Mouse (Mus musculus) spleen, postnatal 10 days (tissue): ENCODE data around the gene Gm37240.

ENCODE experiments used
- DNase-seq, 2 experiments: peaks; one replicate each; pipeline ENCODE4 v3.0.0; 2021 to 2022; ENCODE audit warnings: low spot score in 2 of 2

Gm37240 gene

DNA sequence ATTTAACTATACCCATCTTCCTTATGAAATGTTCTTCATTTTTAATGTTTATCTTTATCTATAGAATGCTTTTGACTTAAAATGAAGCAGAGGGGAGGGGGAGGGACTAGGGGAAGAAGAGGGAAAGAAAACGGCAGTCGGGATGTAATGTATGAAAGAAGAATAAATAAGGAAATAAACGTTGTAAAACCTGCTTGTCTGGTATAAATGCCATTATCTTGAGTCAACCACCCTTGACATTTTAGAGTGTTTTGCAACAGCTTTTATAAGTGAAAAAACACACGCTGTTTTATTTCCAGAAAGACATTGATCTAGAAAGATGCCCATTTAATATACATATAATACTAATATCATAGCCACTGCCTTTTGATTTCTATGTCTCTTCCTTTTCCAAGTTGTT, 469.7 kb downstream of the Gm37240 start:
- DNase-seq: no peak

DNA sequence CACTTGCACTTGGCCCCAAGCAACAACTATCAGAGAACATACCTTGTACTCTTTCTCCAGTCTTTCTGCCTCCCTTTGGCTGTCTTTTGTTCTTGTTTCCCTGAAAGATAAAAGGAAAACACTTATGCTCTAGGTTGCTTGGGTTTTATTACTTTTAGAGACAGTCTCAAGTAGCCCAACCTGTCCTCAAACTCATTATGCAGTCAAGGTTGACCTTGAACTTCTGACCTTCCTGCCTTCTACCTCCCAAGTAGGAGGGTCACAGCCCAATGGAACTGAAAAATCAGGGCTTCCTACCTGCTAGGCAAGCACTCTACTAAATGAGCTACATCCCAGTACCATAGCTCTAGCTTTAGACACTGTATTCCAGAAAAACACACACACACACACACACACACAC, 488.5 kb downstream of the Gm37240 start:
- DNase-seq: no peak

DNA sequence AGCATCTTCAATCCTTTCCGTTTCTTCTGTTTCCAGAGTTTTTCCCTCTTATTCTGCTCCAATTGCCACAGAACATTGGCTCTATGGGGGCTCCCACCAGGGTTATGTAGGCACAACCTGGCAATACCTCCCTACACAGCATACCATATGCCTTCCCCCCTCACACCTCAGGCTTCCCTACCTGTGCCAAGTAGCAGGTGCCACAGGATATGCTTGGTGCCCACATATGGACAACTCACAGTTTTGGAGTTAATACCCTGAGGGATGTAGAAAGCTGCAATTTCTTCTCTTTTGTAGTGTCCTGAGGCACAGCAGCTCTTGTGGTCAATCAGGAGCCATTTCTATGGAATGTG, 488.9 kb downstream of the Gm37240 start:
- no peak for DNase-seq

DNA sequence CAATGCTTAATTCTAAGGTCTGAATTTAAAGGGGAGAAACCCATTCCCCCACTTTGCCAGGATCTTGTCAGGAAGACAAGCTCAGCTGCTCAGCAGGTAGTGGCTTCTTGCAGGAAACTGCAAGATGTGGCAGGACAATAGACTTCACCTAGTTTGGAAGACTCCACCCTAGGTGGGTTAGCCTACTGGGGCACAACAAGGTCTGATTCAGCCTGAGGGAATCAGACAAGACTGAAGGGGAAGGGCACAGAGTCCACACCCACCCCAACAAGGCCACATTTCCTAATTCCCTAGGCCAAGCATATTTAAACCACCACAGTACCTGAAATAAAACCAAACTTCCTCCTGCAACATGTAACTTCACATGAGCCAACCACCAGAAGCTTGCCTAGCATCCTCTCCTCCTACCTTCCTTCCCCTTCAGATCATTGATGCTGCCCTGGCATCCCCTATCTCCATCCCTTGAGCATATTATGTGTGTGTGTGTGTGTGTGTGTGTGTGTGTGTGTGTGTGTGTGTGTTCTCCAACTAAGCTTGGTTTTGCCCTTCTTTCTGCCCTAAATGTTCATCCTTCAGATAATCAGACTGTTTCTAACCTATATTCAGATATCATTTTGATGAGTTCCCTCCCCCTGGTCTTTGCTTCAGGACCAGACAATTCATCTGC, 489.4 kb downstream of the Gm37240 start:
- DNase-seq: no peak

DNA sequence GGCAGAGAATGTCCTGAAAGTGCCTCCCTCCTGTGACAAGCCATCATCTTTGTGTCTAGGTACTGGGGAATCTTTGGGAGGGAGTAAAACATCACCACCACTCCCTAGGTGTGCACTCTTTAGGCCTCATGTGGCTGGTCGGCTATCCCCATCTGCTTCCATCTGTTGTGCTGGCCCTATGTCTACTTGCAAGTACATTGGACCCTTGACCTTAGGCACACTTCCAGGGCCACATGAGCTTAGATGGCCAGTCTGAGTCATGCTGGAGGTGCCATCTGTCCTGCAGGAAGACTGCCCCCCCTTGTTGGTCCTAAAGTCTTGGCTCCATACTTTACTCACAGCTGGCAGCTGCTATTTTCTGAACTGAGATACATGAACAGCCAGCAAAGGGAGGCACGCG, 493.9 kb downstream of the Gm37240 start:
- no peak for DNase-seq

DNA sequence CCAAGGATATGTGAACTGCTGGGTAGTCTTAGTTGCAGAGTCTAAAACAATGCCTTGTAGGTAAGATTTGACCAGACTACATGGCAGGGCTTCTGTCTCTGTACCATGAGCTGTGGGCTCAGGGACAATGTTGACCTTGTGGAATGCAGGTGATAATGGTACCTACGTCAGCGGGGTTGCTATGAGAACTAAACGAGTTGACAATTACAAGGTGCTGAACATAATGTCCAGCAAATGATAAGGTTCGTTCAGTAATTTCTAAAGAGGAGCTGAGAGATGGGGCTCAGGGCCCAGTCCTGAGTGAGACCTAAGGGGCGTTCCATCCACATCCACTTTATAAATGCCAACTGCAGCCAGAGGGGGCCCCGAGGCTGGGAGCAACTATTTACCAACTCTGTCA, 495.6 kb downstream of the Gm37240 start:
- DNase-seq: no peak

DNA sequence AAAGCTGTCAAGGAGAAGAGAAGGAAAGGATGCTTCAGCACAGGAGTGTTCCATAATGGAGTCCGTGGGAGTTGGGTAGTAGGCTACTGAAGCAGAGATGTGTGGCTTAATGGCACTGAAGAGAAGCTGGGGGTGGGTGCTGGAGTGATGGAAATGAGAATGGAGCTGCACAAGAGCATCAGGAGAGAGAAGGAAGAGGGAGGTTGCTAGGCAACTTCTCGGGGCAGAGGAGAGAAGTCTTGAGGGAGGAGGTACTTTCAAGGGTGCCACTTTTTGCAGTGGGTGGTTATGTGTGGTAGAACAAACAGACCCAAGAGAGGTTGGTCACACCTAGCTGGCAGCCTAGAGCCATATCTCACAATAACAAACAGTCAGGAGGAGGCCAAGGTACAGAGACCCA, 496.2 kb downstream of the Gm37240 start:
- no peak for DNase-seq

DNA sequence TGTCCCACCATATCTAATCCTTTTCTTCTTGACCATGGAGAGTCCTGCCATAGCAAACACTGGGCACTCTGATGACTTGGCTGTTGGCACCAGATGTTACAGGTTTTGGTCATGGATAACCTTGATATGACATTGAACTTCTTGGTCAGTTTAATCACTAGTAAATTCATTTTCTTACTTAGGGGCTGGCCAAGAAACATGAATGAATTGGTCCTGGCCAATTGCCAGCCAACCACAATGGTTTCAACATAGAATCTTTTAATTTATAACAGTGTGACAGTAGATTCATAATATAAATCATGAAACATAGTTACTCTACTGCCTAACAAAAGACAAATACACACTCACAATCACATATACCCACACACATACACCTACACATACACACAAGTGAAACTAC, 501.9 kb downstream of the Gm37240 start:
- no peak for DNase-seq

DNA sequence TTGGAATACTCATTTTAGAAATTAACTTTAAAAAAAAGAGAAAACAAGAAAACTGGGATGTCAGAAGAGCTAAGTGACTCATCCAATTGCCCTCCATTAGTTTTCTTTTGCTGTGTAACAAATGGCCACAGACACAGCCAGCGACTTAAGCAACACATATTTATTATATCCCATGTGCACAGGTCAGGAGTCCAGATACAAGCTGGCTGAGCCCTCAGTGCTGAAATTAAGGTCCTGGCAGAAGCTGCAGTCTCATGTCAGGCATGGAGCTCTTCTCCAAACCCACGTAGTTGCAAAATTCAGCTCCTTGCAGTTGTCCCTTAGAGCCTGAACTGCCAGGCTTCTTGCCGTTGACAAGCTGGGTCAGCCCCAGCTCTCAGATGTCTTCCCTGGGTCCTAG, 504.0 kb downstream of the Gm37240 start:
- DNase-seq: no peak

DNA sequence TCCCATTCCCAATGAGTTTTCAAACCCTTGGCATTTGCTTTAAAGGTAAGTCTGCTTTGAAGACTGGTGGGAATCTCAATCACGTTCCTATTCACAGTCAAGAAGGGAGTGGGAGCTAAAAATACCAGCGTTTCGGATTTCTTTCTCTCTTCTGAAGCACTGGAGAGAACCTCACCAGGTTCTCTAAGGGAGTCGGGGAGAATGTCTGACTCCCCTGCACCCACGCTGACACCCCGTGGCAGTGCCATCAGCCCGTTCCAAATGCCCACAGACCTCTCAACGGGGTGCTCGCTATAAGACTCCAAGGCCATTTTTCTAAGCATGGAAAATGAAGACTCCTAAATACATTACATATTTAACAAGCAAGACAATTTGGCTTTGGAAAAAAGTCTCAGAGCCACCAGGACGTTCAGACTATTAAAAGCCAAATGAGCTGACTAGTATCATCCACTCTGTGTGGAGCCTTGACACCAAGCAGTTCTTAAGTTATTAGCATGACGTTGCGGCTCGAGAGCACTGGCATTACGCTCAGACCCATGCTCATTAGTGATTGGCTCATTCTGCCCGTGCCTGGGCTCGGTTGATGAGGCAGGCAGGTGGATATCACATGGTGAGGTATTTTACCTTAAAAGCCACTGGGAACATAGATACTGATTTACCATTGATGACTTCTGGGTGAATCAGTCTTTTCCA, 508.5 kb downstream of the Gm37240 start:
- no peak for DNase-seq

DNA sequence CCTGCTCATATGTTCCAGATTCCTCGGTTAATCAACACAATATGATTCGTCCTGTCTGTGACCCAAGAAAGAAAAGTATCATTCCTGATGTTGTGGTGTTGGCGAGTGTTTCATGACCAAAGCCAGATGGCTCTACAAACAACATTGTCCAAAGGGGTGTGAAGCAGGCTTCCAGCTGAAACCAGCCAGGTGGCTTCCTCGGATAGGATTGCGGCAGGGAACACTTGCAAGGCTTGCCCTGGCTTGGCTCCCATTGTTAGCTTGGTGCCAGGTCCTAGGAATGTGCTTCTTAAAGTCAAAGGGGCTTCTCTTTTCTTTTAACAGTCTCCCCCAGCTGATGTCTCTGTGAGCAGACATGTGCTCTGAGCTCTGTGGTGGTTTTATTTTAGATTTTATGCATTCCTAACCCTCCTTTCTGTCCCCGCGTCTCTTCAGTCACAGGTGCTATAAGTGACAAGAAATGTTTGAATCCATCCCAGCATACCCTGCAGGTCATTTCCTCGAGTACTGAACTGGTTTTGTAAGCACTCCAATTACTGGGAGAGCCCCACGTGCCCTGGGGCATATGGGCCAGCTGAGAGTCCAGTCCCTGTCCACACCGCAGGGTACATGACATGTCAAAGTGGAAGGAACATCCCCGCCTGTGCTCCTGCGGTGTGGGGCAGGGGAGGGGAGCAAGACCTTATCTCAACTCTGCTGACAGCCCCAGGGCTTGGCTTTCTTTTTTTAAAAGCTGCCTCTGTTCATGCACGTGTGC, 509.2 kb downstream of the Gm37240 start:
- DNase-seq: no peak

DNA sequence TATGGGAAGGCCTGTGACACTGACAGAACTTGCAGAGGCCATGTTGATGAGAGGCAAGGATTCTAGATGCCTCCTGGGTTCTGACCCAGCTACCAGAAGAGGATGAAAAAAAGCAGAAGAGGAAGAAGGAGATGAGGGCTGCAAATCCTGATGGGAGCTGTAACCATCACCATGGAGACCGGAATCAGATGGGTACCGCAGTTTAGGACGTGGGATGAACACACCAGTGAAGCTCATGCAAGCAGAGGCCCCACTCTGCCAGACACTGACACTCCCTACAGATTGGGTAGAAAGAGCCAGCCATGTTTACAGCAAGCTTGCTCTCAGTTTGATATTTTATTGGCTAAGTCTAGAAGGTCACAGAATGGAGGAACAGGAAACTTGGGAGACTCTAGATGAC, 509.8 kb downstream of the Gm37240 start:
- DNase-seq: no peak

DNA sequence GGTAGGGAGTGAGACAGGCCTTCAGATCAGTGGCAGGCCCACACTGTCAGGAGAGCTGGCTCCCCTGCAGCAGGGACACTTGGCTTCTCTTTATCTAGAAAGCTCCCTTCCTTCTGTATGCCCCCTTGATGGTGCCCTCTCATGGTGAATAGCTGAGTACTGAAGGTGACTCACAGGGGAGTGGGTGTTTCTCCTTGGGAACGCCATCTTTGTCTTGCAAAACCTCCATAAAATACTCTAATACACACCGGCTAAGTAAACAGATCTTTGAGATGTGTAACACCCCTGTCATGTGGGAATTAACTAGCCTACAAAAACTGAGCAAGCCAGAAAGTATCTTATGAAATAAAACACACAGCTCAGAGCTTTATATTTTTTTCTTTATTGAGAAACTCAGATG, 510.8 kb downstream of the Gm37240 start:
- no peak for DNase-seq

DNA sequence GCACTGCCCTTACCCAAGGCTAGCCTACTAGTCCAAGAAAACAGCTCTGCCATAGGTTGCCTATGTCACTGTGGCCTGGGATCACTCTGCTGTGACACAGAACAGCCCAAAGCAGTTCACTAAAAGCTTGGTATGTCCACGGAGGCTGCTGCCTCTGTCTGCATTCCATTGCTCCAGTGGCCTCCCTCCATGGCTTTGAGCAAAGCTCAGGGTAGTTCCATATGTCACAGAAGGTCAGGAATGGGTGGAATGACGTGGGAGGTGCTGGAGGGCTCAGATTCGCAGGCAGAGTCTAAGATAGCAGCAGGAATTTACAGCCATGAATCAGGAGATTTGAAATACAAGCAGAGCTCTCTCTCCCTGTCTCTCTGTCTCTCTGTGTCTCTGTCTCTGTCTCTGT, 514.3 kb downstream of the Gm37240 start:
- no peak for DNase-seq

DNA sequence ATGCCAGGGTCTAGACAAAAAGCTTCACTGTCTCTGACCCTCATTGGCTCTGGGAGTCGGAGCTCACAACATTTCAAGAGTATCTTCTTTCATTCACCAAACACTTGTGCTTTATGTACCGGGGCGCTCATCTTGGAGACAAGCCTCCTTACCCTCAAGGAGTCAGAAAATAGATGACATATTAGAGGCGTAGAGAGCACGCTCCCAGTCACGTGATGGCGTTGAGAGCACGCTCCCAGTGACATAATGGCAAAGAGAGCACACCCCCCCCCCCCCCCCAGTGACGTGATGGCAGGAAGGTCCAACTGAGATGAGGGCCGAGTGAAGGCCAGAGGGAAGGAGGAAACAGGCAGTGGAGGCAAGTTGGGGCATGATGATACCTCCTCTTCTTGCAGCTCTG, 517.5 kb downstream of the Gm37240 start:
- no peak for DNase-seq

DNA sequence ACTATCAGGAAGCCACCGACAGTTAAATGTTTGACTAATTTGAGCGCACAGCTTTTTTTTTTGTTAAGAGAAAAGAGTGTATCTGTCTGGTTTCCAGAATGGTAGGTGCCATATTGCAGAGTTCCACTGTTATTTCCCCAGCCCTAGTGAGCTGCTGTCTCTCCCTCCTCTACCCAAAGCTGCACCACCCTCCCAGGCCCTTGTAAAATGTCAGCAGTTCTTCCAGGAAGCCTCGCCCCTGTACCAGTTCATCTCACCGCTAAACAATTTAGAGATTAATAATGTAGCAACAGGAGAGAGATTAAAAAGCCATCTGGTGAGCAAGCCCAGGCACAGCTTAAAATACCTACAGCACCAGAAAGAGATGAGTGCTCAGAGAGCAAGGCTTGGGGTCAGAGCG, 518.2 kb downstream of the Gm37240 start:
- no peak for DNase-seq

DNA sequence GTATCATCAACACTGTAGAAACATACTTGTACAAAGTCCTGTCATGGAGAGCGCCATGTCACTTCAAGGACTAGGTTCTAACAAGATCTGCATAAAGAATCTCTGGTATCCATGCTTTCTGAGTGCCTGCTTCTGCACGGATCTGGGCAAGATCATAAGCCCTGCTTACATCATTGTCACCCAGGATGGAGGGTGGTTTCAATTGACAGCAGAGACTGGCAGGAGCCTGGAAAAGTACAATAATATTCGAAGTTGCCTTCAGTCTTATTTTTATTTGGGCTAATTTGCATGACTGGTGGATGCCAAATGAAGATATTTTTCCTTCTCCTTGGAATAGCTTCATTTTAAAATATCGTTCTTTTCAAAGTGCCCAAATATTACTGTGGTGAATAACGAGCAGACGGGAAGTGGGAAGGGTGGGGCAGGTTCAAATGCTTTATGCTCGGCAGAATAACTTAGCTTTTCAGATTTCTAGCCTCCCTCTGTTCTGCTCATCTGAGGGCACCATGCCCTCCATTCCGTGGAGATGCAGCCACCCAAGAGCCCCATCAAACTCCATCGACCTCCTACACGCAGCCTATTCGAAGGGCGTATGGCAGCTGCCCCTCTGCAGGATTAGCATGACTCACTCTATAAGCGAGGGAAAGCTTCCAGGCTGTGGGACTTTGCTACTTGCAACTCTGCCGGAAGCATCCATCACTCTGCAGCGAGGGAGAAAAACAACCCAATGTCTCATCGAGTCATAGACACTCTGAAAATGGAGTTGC, 518.8 kb downstream of the Gm37240 start:
- no peak for DNase-seq

DNA sequence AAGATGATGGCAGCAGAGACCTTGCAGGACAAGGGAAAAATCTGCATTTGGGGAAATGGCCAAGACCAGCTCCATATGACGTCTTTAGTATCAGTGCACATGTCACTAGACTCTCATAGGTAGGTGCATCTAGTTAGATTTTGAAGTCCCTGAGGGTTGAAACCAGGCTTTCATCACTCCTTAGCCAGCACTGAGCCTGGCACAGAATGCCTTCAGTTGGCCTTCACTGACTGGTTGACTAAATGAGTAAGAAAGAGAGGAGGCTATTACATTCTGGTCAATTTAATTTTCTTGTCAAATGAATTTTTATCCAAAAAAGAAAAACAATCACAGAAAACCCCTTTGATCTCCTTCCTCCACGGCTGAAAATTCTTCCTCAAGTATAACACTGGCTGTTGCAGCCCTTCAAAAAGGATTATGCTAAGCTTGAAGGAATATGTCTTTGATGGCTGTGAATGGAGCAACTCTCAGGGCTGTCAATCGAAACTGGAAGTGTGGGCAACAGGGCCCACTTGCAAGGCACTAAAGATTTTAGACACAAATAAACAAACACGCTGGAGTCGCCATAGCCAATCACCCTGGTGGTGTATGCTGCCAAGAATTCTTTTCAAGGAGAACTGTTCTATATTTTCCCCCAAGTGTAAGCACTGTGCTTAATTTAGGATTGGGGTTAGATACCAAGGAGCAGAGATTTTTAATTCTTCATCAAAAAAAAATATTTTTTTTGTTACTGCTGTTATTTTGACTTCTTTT, 522.6 kb downstream of the Gm37240 start:
- DNase-seq: no peak

DNA sequence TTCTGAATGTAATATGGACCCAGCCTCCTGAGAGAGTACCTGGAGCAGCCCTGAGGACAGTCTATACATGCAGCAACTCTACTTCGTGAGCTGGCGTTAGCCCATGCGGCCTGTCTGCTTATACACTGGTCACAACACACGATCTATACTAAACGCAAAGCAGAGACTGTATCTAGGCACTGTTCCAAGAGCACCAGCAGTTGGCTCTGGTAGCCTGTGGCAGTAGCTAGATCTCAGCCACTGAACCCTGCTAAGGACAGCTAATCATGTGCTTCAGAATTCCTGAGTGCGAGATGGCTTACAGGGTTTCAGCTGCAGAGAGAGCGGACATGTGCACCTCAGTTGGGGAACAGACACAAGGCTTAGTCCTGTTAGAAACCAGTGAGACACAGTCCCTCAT, 524.4 kb downstream of the Gm37240 start:
- DNase-seq: no peak

DNA sequence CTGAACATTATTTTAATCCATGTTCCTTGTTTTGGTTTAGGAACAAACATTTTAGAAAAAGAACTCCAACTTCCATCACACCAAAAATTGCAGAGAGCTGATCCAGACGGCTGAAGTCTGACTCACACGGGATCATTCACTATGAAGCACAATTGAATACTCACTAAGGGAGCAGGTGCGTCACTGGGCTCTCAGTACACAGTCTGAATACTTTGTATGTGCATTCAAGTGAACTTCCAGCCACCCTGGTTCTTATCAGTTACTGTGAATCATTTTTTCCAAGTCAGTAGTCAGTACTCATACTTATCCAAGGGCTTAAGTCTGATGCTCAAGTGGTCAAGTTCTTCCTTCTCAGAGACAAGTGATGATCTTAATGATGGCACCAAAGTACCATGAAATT, 530.9 kb downstream of the Gm37240 start:
- DNase-seq: no peak

DNA sequence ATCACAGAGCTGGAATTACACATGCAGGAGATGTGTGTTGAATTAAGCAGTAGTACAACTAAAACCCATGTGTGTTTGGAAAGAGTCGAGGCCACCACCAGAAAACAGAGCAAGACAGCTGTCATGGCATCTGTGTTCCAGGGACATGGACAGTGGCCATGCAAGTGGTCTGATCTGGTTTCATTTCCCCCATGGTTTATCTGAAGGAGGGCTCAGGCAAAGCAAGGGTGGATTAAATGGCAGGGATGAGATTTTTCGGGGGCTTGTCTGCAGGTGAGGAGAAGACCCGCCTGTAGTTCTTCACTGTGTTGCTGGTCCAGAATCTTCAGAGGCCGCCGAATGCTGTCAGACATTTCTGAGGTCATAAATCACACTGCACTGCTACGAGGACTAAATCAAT, 539.3 kb downstream of the Gm37240 start:
- no peak for DNase-seq
